Mouse (Mus musculus) hindbrain, postnatal 0 days (tissue): Measurements from ENCODE around the gene Pdgfc. TPM values are rescaled to one million over a fixed set of nuclear protein-coding genes. Genes with fewer than 3 reads are reported as not detected.

Source experiments
- ATAC-seq: fragments of 200-750 bp; cut with Nextera tagmentation; 2 replicates; pipeline ENCODE4 v1.8.0; 2017; ENCODE audit warnings: mild to moderate bottlenecking, moderate TSS enrichment, moderate library complexity
- DNase-seq: peaks from one replicate; pipeline ENCODE4 v3.0.0-alpha.2; 2015; ENCODE audit warnings: low spot score
- H3K27ac ChIP-seq: fragments of 300-500 bp; sonication (generic); 2 replicates; pipeline ENCODE4 v1.5.1; 2014; ENCODE audit warnings: mild to moderate bottlenecking
- H3K27me3 ChIP-seq: fragments of 300-500 bp; sonication (generic); 2 replicates; pipeline ENCODE4 v1.6.1; 2014; ENCODE audit warnings: low read length, mixed read lengths; ENCODE audit not compliant: insufficient read depth
- H3K36me3 ChIP-seq: fragments of 300-500 bp; sonication (generic); 2 replicates; pipeline ENCODE4 v1.6.1; 2014; ENCODE audit warnings: low read length, mixed read lengths; ENCODE audit not compliant: insufficient read depth
- H3K4me1 ChIP-seq: fragments of 300-500 bp; sonication (generic); 2 replicates; pipeline ENCODE4 v1.6.1; 2014; ENCODE audit warnings: antibody characterized with exemption, low read length, mixed read lengths; ENCODE audit not compliant: insufficient read depth
- H3K4me2 ChIP-seq: fragments of 300-500 bp; sonication (generic); 2 replicates; pipeline ENCODE4 v1.6.1; 2014; ENCODE audit warnings: low read depth, mild to moderate bottlenecking, low read length, moderate library complexity, mixed read lengths
- H3K4me3 ChIP-seq: fragments of 300-500 bp; sonication (generic); 2 replicates; pipeline ENCODE4 v1.5.1; 2014; ENCODE audit warnings: low read length
- H3K9ac ChIP-seq: fragments of 300-500 bp; sonication (generic); replicated peaks from 2 replicates; pipeline ENCODE4 v1.6.1; 2014; ENCODE audit warnings: mild to moderate bottlenecking, low read length, moderate library complexity, mixed read lengths
- H3K9me3 ChIP-seq: fragments of 300-500 bp; sonication (generic); 2 replicates; pipeline ENCODE4 v1.6.1; 2016; ENCODE audit warnings: low read length, mixed read lengths
- CTCF ChIP-seq: IDR thresholded peaks from 2 replicates; pipeline ENCODE4 v1.5.1; 2016; ENCODE audit warnings: antibody characterized with exemption, control low read depth, low read depth
- WGBS: fragments of 180-500 bp; shearing (Covaris S2); extraction: QIAGEN DNeasy Blood & Tissue Kit; methylation state at CpG from one replicate; pipeline ENCODE4 v1.1.7; 2014; 5-methylcytosine and 5-hydroxymethylcytosine counted together
- polyA plus RNA-seq: library from polyadenylated mRNA; unstranded; fragments of >200 nt; fragmentation: Nextera tagmentation; extraction: Ambion mirVana; gene quantifications from 2 replicates; pipeline ENCODE4 v1.2.1, GENCODE M21; 2015
- total RNA-seq: library from RNA; depleted of rRNA; stranded (reverse); fragments of >200 nt; gene quantifications from 2 replicates; pipeline ENCODE4 v1.2.3, GENCODE M21; 2014

Gene Pdgfc
- total and polyA plus RNA-seq, 2 experiments from 2014 or later, result 7.1 to 7.5 TPM

GRCm38 (mm10) chr3:81022845-81023244 lies 13.4 kb upstream of the Pdgfc start:
- TF ChIP-seq CTCF, result no peak
- ATAC-seq, result no peak
- Histone ChIP-seq H3K9me3 (no peaks in the 10 kb centered on the region), H3K4me2 (no peak overlapping the region), H3K27me3 (no peaks in the 10 kb centered on the region), H3K27ac (no peak overlapping the region), H3K4me1 (no peaks in the 10 kb centered on the region), H3K36me3 (no peaks in the 10 kb centered on the region), H3K9ac (no peak overlapping the region), H3K4me3 (no peak overlapping the region)
- DNase-seq, result no peak
- 74% methylated on average over 1 of the region's 1 CpGs for WGBS

GRCm38 (mm10) chr3:81023568-81023967 lies 12.6 kb upstream of the Pdgfc start:
- H3K27ac ChIP-seq, result no peak overlapping the region
- H3K27me3 ChIP-seq, result no peaks in the 10 kb centered on the region
- DNase-seq (peak; percentile 37), ATAC-seq (peak; percentile 72)
- no peak overlapping the region for H3K4me3 ChIP-seq
- no peaks in the 10 kb centered on the region for H3K9me3 ChIP-seq
- 2% methylated on average over 1 of the region's 1 CpGs for WGBS
- peak; percentile 27 for TF ChIP-seq CTCF
- no peaks in the 10 kb centered on the region for H3K4me1 ChIP-seq
- H3K36me3 ChIP-seq, result no peaks in the 10 kb centered on the region
- no peak overlapping the region for H3K9ac ChIP-seq
- H3K4me2 ChIP-seq, result no peak overlapping the region

- WGBS, result 54% methylated on average over 9 of the region's 9 CpGs
- H3K4me3 ChIP-seq, result no peak overlapping the region
- no peaks in the 10 kb centered on the region for H3K4me1 ChIP-seq
- H3K27me3 ChIP-seq, result no peaks in the 10 kb centered on the region
- ATAC-seq (peak; percentile 72), DNase-seq (peak; percentile 48)
- no peaks in the 10 kb centered on the region for H3K9me3 ChIP-seq
- TF ChIP-seq CTCF, result no peak
- H3K4me2 ChIP-seq, result no peak overlapping the region
- H3K36me3 ChIP-seq, result no peaks in the 10 kb centered on the region
- H3K9ac ChIP-seq, result no peak overlapping the region
- no peak overlapping the region for H3K27ac ChIP-seq
Observed at GRCm38 (mm10) chr3:81025568-81026213, 10.5 kb upstream of the Pdgfc start.

GRCm38 (mm10) chr3:81028361-81028760 lies 7.9 kb upstream of the Pdgfc start:
- no peaks in the 10 kb centered on the region for H3K36me3 ChIP-seq
- TF ChIP-seq CTCF, result no peak
- H3K4me2 ChIP-seq, result no peak overlapping the region
- H3K9me3 ChIP-seq, result no peaks in the 10 kb centered on the region
- no peak for ATAC-seq
- no peak overlapping the region for H3K9ac ChIP-seq
- H3K27ac ChIP-seq, result no peak overlapping the region
- H3K4me1 ChIP-seq, result no peaks in the 10 kb centered on the region
- no peak overlapping the region for H3K4me3 ChIP-seq
- no peaks in the 10 kb centered on the region for H3K27me3 ChIP-seq
- DNase-seq, result no peak
- WGBS, result 90% methylated on average over 3 of the region's 3 CpGs

- no peaks in the 10 kb centered on the region for H3K4me1 ChIP-seq
- H3K4me3 ChIP-seq, result no peak overlapping the region
- H3K9me3 ChIP-seq, result no peaks in the 10 kb centered on the region
- 72% methylated on average over 4 of the region's 4 CpGs for WGBS
- no peak for DNase-seq
- no peak for TF ChIP-seq CTCF
- no peak overlapping the region for H3K9ac ChIP-seq
- ATAC-seq, result no peak
- no peaks in the 10 kb centered on the region for H3K36me3 ChIP-seq
- no peak overlapping the region for H3K27ac ChIP-seq
- H3K4me2 ChIP-seq, result no peak overlapping the region
- no peaks in the 10 kb centered on the region for H3K27me3 ChIP-seq
Observed at GRCm38 (mm10) chr3:81029321-81029720, 6.9 kb upstream of the Pdgfc start.

- Histone ChIP-seq H3K4me3 (no peak overlapping the region), H3K9ac (no peak overlapping the region), H3K36me3 (no peaks in the 10 kb centered on the region), H3K27me3 (no peaks in the 10 kb centered on the region), H3K27ac (no peak overlapping the region), H3K4me2 (no peak overlapping the region), H3K9me3 (no peaks in the 10 kb centered on the region), H3K4me1 (no peaks in the 10 kb centered on the region)
- no peak for TF ChIP-seq CTCF
- 55% methylated on average over 3 of the region's 3 CpGs for WGBS
- ATAC-seq, result no peak
- no peak for DNase-seq
Observed at GRCm38 (mm10) chr3:81029909-81030308, 6.3 kb upstream of the Pdgfc start.

- H3K4me2 ChIP-seq, result no peak overlapping the region
- 87% methylated on average over 2 of the region's 2 CpGs for WGBS
Observed at GRCm38 (mm10) chr3:81030311-81030710, 5.9 kb upstream of the Pdgfc start.

More at GRCm38 (mm10) chr3:81030311-81030710, 5.9 kb upstream of the Pdgfc start:
- Histone ChIP-seq H3K4me1 (no peaks in the 10 kb centered on the region), H3K9me3 (no peaks in the 10 kb centered on the region), H3K36me3 (no peaks in the 10 kb centered on the region), H3K27me3 (no peaks in the 10 kb centered on the region), H3K27ac (no peak overlapping the region), H3K4me3 (no peak overlapping the region), H3K9ac (no peak overlapping the region)
- TF ChIP-seq CTCF, result no peak
- ATAC-seq, result no peak
- no peak for DNase-seq
